Mouse (Mus musculus) liver, embryonic 12.5 days (tissue): Measurements from ENCODE around the gene Fam151b. TPM values are rescaled to one million over a fixed set of nuclear protein-coding genes. Genes with fewer than 3 reads are reported as not detected.

Experiments
- ATAC-seq: fragments of 200-750 bp; cut with Nextera tagmentation; 2 replicates; pipeline ENCODE4 v1.8.0; 2017; ENCODE audit warnings: moderate number of reproducible peaks, mild to moderate bottlenecking, moderate library complexity
- H3K27ac ChIP-seq: fragments of 300-500 bp; sonication (generic); 2 replicates; pipeline ENCODE4 v1.5.1; 2016; ENCODE audit warnings: mild to moderate bottlenecking
- H3K27me3 ChIP-seq: fragments of 300-500 bp; sonication (generic); replicated peaks from 2 replicates; pipeline ENCODE4 v1.6.1; 2016; ENCODE audit warnings: mild to moderate bottlenecking, moderate library complexity
- H3K36me3 ChIP-seq: fragments of 300-500 bp; sonication (generic); 2 replicates; pipeline ENCODE4 v1.6.1; 2016; ENCODE audit warnings: mild to moderate bottlenecking, moderate library complexity
- H3K4me1 ChIP-seq: fragments of 300-500 bp; sonication (generic); 2 replicates; pipeline ENCODE4 v1.6.1; 2016
- H3K4me2 ChIP-seq: fragments of 300-500 bp; sonication (generic); 2 replicates; pipeline ENCODE4 v1.6.1; 2016; ENCODE audit warnings: mild to moderate bottlenecking, moderate library complexity
- H3K4me3 ChIP-seq: fragments of 300-500 bp; sonication (generic); 2 replicates; pipeline ENCODE4 v1.5.1; 2016; ENCODE audit warnings: mild to moderate bottlenecking, moderate library complexity
- H3K9ac ChIP-seq: fragments of 300-500 bp; sonication (generic); 2 replicates; pipeline ENCODE4 v1.6.1; 2016; ENCODE audit warnings: mild to moderate bottlenecking, moderate library complexity
- H3K9me3 ChIP-seq: fragments of 300-500 bp; sonication (generic); replicated peaks from 2 replicates; pipeline ENCODE4 v1.6.1; 2016; ENCODE audit warnings: mild to moderate bottlenecking, moderate library complexity
- WGBS: fragments of 180-500 bp; shearing (Covaris S2); methylation state at CpG from one replicate; pipeline ENCODE4 v1.1.7; 2016; ENCODE audit not compliant: insufficient replicate concordance; 5-methylcytosine and 5-hydroxymethylcytosine counted together
- polyA plus RNA-seq: library from polyadenylated mRNA; unstranded; fragments of >200 nt; fragmentation: Nextera tagmentation; extraction: Ambion mirVana; gene quantifications from 2 replicates; pipeline ENCODE4 v1.2.1, GENCODE M21; 2016

The Fam151b gene
- polyA plus RNA-seq, result 0.19 TPM in 1 of 2 replicates, not detected in the other

DNA sequence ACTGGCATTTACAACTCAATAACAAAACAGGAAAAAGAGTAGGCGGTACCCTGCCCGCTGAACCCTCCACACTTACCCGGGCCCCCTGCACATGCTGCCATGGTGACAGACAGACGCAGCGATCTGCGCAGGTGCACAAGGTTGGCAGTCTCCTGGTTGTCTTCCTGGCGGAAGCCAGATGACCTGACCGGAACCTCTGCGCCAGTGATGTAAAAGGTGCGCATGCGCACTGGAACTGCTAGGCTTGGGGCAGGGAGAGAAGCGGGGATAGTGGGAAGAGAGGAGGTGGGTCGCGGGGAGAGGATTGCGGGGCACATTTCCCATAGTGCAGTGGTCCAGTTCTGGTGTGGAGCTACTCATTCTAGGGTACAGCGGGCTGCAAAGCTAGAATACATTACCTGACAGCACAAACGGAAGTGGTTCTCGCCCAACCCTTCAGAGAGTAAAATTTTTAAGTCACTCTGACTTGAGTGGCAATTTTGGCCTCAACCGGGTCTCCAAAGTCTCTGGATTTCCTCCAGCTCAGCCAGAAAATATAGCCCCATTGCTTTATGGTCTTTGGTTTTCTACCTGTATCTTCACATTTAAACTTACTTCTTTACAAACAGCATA lies at the start of gene Fam151b:
Fam151b (minus strand) TSS at position 164 of the 612 bp plus-strand sequence.
- ATAC-seq, result peak; percentile 100
- H3K4me1 ChIP-seq, result no peaks in the 10 kb centered on the region
- WGBS, result 4% methylated on average over 19 of the region's 19 CpGs
- H3K36me3 ChIP-seq, result no peaks in the 10 kb centered on the region
- H3K9ac ChIP-seq, result peak within 1 kb of the TSS; percentile 47
- no peaks in the 10 kb centered on the region for H3K27me3 ChIP-seq
- H3K4me3 ChIP-seq, result peak within 1 kb of the TSS; percentile 59
- no peaks in the 10 kb centered on the region for H3K9me3 ChIP-seq
- peak within 1 kb of the TSS; percentile 77 for H3K4me2 ChIP-seq
- H3K27ac ChIP-seq, result peak within 1 kb of the TSS; percentile 34

DNA sequence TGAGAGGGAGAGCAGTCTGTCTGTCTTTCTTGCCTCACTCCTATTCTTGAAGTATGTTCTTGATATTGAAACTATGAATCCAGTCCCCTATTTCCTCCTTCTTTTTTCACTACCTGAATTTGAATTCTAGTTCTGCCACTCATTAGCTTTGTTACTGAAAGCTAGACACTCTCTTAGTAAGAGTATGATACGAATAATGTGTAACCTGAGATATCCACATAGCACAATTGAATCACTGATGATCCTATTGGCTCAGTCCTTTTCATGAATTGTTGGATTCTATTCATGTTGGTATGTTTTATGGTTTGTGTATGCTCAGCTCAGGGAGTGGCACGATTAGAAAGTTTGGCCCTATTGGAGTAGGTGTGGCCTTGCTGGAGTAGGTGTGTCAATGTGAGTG lies 48.4 kb upstream of the Fam151b start:
- no peak for ATAC-seq
- Histone ChIP-seq H3K27ac (no peak overlapping the region), H3K27me3 (no peaks in the 10 kb centered on the region; the same call in 1 of the 2 replicates), H3K4me3 (no peak overlapping the region), H3K9me3 (no peaks in the 10 kb centered on the region), H3K4me2 (no peak overlapping the region), H3K4me1 (peaks cover 16% of the 10 kb centered on the region), H3K9ac (no peak overlapping the region), H3K36me3 (no peaks in the 10 kb centered on the region)
- 67% methylated on average over 2 of the region's 2 CpGs for WGBS

DNA sequence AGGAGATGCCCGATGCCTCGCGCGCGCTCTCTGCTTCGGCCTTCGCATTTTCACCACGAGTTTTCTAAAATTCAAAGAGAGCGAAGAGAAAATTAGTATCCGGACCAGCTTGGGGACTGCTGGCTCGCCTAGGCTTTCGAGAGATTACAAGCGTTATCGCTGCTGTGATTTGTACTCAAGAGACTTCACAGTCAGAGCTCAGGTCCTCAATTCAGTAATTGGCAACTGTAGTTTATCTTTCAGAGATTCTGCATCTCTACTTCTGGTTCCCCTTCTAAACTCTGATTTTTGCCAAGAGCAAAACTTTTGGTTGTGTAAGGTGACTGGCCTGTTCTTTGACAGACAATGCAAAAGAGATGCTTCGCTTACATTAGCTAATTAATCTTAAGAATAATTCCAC lies 47.4 kb upstream of the Fam151b start:
- Histone ChIP-seq H3K9me3 (no peaks in the 10 kb centered on the region), H3K4me1 (peaks cover 16% of the 10 kb centered on the region), H3K9ac (peak overlapping the region; percentile 75), H3K27me3 (no peaks in the 10 kb centered on the region; the same call in 1 of the 2 replicates), H3K27ac (peak overlapping the region; percentile 93), H3K36me3 (no peaks in the 10 kb centered on the region), H3K4me3 (peak overlapping the region; percentile 76), H3K4me2 (peak overlapping the region; percentile 91)
- no peak for ATAC-seq
- 6% methylated on average over 15 of the region's 15 CpGs for WGBS

DNA sequence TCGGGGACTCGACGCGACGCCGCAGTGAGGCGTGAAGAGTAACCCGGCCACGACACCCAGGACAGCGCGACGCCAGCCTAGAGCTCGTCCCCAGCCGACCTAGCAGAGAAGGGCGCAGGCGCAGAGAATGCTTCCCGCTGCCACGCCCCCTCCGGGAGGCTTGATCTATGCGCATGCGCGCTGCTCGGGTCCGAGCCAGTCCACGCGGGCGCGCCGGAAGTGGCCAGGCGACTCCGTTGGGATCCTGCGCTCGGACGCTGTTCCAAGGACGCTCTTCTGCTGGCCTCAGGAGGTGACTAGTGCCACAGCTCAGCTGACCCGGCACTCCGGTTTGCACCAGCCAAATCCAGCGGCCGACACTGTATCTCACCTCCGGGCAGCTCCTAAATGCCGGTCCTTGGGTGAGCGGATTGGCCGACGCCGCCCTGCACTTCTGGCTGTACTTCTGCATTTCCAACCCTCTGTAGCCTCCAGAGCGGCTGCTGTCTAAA lies 47.0 kb upstream of the Fam151b start, which contains the start of gene Zfyve16:
Zfyve16 (minus strand) TSS at position 148 of the 491 bp plus-strand sequence.
- H3K36me3 ChIP-seq, result no peaks in the 10 kb centered on the region
- H3K27me3 ChIP-seq, result no peaks in the 10 kb centered on the region; the same call in 1 of the 2 replicates
- H3K9me3 ChIP-seq, result no peaks in the 10 kb centered on the region
- H3K4me2 ChIP-seq, result peak within 1 kb of the TSS; percentile 91
- peak; percentile 96 for ATAC-seq
- H3K4me3 ChIP-seq, result peak within 1 kb of the TSS; percentile 76
- H3K27ac ChIP-seq, result peak within 1 kb of the TSS; percentile 93
- H3K4me1 ChIP-seq, result peaks cover 16% of the 10 kb centered on the region
- WGBS, result under 1% methylated on average over 46 of the region's 46 CpGs
- H3K9ac ChIP-seq, result peak within 1 kb of the TSS; percentile 75

DNA sequence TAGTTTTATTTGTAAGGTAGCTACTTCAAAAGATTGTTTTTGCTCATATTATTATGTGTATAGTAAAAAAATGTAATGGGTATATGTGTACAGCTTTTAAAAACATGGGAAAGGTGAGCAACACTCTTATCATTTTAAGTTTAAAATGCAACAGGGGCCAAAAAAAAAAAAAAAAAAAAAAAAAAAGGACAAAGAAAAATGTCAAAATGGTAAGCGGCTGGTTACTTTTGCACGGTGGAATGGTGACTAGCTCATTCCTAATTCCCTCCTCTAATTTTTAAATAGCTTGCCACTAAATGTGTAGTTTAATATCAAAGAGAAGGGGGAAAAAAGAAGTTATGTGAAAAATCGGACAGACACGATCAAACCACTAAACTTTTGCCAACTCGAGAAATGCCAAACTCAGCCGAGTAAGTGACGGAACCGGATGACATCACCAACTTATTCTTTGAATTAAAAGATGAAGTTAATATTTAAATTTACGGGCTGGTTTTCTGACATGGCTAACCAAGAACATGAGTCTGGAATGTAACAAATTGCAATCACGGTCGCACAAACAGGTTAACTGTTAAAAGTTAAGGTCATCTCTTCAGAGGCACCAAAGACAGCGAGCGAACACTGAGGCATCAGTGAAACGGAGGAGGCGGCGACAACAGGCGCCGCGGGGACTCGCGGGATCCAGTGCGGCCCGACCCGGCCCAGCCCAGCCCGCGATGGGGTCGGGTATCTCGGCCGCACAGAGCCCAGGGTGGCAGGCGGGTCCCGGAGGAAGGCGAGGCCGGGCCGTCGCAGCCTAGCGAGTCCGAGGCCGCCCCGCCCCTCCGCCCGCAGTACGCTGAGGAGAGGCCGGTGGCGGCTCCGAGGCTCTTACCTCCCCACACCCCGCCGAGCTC lies 46.3 kb upstream of the Fam151b start:
- WGBS, result 4% methylated on average over 47 of the region's 47 CpGs

DNA sequence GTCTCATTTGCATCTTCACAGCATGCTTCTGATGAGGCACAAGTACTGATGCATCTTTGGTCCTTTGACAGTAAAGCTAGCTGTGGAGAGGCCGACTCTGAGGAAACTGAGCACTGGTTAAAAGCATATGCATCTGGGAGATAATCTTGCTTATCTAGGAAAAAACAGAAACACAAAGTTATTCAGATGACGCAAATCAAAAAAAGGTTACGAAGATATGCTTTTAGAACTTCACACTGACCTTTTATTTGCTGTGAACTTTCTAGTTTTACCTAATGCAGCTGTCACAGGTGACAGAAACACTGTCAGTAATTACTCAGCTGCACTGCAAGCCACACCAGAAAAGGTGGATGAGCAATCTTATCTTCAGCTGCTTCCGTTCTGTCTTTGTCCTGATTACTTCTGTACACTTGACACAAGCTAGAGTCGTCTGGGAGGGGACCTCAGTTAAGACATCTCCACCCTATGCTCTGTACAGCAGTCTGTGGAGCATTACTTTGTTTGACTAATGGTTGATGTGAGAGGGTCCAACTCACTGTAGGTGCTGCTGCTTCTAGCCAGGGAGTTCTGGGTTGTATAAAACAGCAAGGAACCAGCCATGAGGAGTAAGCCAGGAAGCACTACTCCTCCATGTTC lies 39.5 kb upstream of the Fam151b start:
- 0 out of 2 replicates have a peak, but pooled peaks have one; percentile 35 for ATAC-seq
- H3K4me2 ChIP-seq, result no peak overlapping the region
- peaks cover 8% of the 10 kb centered on the region for H3K4me1 ChIP-seq
- 51% methylated on average over 5 of the region's 5 CpGs for WGBS
- H3K4me3 ChIP-seq, result no peak overlapping the region
- no peak overlapping the region for H3K27ac ChIP-seq
- peaks cover 27% of the 10 kb centered on the region for H3K36me3 ChIP-seq
- H3K27me3 ChIP-seq, result no peaks in the 10 kb centered on the region
- no peak overlapping the region for H3K9ac ChIP-seq
- no peaks in the 10 kb centered on the region for H3K9me3 ChIP-seq

More for the DNA sequence above, 46.3 kb upstream of the Fam151b start:
- Histone ChIP-seq H3K4me3 (peak overlapping the region; percentile 76), H3K27ac (peak overlapping the region; percentile 93), H3K4me1 (peaks cover 16% of the 10 kb centered on the region), H3K27me3 (no peaks in the 10 kb centered on the region; the same call in 1 of the 2 replicates), H3K4me2 (peak overlapping the region; percentile 91), H3K36me3 (no peaks in the 10 kb centered on the region), H3K9ac (peak overlapping the region; percentile 75), H3K9me3 (no peaks in the 10 kb centered on the region)
- ATAC-seq, result peak; percentile 92

DNA sequence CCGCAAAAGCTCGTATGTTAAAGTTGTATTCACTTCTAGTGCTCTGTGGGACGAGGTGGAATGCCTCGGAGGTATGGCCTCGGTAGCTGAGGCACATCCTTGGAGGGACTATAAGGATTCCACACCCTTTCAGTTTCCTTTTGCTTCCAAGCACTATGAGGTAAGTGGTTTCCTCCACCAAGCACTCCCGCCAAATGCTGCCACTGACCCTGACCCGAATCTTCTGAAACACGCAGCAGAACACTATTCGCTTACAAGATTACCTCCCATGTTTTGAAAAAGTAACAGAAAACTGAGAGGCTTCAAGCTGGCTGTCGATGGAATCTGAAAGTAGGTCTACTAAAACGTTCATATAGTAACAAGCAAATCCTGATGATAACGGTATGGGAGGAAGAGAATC lies 21.1 kb upstream of the Fam151b start:
- Histone ChIP-seq H3K4me3 (no peak overlapping the region), H3K27me3 (no peaks in the 10 kb centered on the region), H3K9ac (no peak overlapping the region), H3K9me3 (no peaks in the 10 kb centered on the region), H3K27ac (no peak overlapping the region), H3K36me3 (peaks cover 23% of the 10 kb centered on the region), H3K4me2 (no peak overlapping the region), H3K4me1 (no peaks in the 10 kb centered on the region)
- ATAC-seq, result no peak
- WGBS, result 80% methylated on average over 12 of the region's 12 CpGs

DNA sequence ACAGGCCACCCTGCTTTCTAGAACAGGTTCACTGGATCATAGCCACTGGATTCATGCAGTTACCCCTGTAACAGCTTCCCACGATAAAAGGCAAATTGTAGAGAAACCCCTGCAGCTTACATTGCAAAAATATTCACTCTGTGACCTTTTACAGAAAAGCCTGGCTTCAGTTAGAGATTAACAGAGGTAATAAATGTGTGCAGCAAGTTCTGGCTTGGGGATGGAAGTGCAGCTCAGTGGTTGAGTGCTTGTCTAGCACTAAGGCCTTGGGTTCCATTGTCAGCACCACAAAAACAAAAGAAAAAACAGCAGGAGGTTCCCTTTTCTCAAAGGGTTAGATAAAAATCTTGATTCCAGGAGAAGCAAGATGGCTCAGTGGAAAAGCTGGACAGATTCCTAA lies 8.1 kb upstream of the Fam151b start:
- no peak overlapping the region for H3K9ac ChIP-seq
- H3K36me3 ChIP-seq, result peaks cover 20% of the 10 kb centered on the region
- WGBS, result 89% methylated on average over 1 of the region's 1 CpGs
- H3K27me3 ChIP-seq, result no peaks in the 10 kb centered on the region
- no peak overlapping the region for H3K27ac ChIP-seq
- H3K4me3 ChIP-seq, result no peak overlapping the region
- H3K4me1 ChIP-seq, result no peaks in the 10 kb centered on the region
- H3K9me3 ChIP-seq, result no peaks in the 10 kb centered on the region
- H3K4me2 ChIP-seq, result no peak overlapping the region
- ATAC-seq, result no peak

DNA sequence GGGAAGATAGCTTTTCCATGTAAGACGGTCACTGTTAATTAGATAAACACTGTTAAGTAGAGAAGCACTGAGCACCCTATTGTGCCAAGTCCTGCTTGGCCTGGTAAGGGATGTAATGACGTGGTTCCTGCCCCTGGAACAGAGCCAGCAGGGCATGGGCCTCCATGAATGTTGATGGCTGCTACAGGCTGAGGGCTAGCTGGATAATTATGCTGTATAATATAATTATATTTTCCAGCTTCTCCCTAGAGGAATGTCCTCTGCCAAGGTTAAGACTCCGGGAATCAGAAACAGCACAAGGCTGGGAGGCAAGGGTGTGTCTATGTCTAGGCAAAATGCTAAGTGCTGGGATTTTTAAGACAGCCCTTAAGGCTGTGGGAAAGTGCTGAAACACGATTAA lies 7.0 kb upstream of the Fam151b start:
- Histone ChIP-seq H3K9ac (no peak overlapping the region), H3K4me2 (no peak overlapping the region), H3K27ac (no peak overlapping the region), H3K36me3 (peaks cover 20% of the 10 kb centered on the region), H3K4me1 (no peaks in the 10 kb centered on the region), H3K4me3 (no peak overlapping the region), H3K27me3 (no peaks in the 10 kb centered on the region), H3K9me3 (no peaks in the 10 kb centered on the region)
- WGBS, result 68% methylated on average over 4 of the region's 4 CpGs
- ATAC-seq, result no peak

DNA sequence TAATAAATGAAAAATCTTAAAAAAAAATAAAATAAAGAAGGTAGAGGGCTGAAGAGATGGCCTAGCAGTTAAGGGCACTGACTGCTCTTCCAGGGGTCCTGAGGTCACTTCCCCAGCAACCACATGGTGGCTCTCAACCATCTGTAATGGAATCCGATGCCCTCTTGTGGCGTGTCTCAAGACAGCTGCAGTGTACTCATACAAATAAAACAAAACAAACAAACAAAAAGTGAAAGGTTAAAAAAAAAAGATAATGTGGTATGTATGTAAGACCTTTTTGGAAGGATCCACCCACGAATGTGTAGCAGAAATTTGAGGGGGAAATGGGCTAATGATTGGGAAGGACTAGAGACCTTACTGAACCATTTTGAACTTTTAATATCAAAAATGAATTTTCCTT lies 467 bp downstream of the Fam151b start:
- Histone ChIP-seq H3K9me3 (no peaks in the 10 kb centered on the region), H3K27ac (no peak overlapping the region), H3K9ac (peak overlapping the region; percentile 47), H3K4me2 (peak overlapping the region; percentile 77), H3K36me3 (no peaks in the 10 kb centered on the region), H3K4me1 (no peaks in the 10 kb centered on the region), H3K4me3 (peak overlapping the region; percentile 59), H3K27me3 (no peaks in the 10 kb centered on the region)
- WGBS, result 4% methylated on average over 3 of the region's 3 CpGs
- ATAC-seq, result peak; percentile 58; the same call in 1 of the 2 replicates

DNA sequence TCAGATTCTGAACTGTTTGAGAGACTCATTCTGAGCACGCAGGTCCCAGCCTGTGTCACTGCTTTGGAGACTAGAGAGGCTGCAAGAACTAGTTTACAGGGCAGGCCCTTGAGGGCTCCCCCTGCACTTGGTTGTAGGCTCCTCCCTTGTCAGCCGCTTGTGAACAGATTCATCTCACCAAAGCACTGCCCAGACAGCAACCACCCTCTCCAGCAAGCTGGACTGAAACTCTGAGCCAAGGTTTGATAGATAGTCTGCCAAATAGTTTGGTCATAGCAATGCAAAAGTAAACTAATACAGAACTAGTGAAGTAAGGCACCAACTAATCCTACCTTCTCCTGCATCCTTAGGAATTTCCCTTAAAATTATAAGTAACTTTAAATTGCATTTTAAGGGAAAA lies 13.7 kb downstream of the Fam151b start:
- no peak overlapping the region for H3K27ac ChIP-seq
- no peaks in the 10 kb centered on the region for H3K27me3 ChIP-seq
- 60% methylated on average over 2 of the region's 2 CpGs for WGBS
- 0 out of 2 replicates have a peak, but pooled peaks cover 7% of the 10 kb centered on the region for H3K36me3 ChIP-seq
- H3K9ac ChIP-seq, result no peak overlapping the region
- no peaks in the 10 kb centered on the region for H3K9me3 ChIP-seq
- no peak overlapping the region for H3K4me2 ChIP-seq
- no peaks in the 10 kb centered on the region for H3K4me1 ChIP-seq
- no peak overlapping the region for H3K4me3 ChIP-seq
- no peak for ATAC-seq
